Mouse (Mus musculus): ENCODE results near the gene Gm49450. TPM values are rescaled to one million over a fixed set of nuclear protein-coding genes. Genes with fewer than 3 reads are reported as not detected.

Gene Gm49450
- not detected for total RNA-seq (2022)

- peak; percentile 78 to 85 for DNase-seq (ENCODE audit: low spot score in 2 of 2)
Measured at GRCm38 (mm10) chr15:98953401-98954356, at the start of gene Gm49450, which contains the start of gene Tuba1a. TSS of gene Gm49450 (minus strand) at chr15:98953551. TSS of gene Tuba1a (minus strand) at chr15:98953703.

DNA sequence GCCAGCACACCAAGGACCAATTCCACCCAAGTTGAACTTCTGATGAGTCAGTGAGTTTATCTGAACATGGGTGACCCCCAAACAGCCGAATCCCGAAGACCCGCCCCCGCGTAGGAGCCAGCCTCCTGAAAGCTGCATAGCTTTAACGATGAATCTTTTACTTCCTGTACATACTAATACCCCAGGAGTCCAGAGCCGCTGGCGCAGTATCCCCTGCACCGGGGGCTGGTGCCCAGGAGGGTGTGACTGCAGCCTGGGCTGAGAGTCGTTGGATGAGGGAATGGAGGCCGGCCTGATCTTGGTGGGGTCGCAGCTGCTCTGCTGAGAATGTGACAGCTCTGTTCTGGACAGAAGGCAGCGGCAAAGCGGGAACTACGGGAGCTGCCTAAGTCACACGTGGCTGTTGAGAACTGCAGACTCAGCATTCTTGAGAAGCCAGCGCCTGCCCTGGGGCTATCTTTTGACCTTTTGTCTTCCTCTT lies 48.1 kb upstream of the Gm49450 start:
- no peak for DNase-seq (ENCODE audit: low spot score in 2 of 2)

GRCm38 (mm10) chr15:99000535-99001283 lies 47.4 kb upstream of the Gm49450 start:
- peak in 1 of 2 experiments; percentile 40 for DNase-seq (ENCODE audit: low spot score in 2 of 2)

DNA sequence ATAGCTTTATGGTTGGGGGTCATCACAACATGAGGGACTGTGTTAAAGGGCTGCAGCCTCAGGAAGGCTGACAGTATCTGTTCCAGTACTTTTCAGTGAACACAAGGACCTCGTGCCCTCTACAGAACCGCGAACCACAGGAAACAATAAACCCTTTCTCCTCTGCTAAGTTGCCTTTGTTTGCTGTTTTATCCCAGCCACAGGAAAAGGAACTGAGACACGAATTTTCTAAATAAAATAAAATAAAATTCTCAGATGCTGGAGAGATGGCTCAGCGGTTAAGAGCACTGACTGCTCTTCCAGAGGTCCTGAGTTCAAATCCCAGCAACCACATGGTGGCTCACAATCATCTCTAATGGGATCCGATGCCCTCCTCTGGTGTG lies 45.4 kb upstream of the Gm49450 start:
- DNase-seq (ENCODE audit: low spot score in 2 of 2): no peak

GRCm38 (mm10) chr15:98997938-98998774 lies 44.8 kb upstream of the Gm49450 start:
- no peak for DNase-seq (ENCODE audit: low spot score in 2 of 2)

DNA sequence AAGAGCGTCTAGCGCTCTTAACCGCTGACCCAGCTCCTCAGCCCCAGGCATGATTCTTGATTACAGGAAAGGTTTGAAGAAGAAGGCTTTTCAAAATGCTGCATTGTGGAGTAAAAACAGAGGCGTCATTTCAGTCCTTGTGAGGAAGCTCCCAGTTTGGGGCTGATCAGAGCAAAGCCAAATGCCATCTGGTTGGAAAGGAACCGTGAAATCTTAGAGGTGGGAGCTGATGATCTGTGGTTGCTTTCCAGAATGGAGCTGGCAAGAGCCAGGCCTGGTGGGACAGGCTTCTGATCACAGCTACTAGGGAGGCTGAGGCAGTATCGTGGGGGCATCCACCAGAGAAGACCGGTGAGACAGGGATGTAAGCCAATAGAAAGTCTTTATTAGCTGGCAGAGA lies 43.5 kb upstream of the Gm49450 start:
- DNase-seq (ENCODE audit: low spot score in 2 of 2): no peak

DNA sequence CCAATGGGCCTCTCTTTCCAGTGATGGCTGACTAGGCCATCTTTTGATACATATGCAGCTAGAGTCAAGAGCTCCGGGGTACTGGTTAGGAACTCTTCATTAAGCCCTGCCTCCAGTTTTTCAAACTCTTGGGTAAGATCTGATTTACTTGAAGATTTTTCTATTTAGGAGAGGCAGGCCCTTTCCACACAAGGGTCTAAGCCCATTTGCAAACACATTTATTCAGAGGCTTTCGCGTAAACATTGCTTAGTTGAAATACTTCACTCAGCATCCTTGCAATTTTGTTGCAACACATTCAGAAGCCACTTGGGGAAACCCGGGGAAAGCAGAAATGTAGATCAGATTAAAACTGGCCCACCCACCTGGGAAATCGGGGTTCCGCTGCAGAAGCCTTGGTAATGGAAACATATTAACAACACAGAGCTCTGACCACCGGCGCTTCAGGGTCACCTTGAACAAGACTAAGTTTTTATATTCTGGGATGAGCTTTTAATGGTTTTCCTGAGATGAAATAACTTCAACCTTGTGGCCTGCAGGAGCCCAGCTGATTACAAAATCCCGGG lies 41.7 kb upstream of the Gm49450 start:
- no peak for DNase-seq (ENCODE audit: low spot score in 2 of 2)

DNA sequence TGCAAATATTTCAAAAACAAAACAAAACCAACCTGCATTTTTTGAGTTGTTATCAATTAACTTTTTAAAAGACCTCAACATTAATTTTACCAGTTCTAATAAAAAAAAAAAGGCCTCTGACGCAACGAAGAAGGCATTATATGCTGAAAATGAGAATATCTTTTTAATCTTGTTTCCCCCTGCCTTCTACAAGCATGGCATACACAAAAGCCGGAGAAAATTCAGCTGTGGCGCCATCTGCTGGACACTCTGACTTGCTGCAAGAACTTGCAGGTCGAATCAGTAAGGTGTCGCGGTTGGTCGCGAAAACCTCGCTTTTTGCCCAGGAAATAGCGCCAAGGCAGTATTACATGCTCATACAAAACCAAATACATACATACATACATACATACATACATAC lies 40.5 kb upstream of the Gm49450 start:
- peak; percentile 61 to 73 for DNase-seq (ENCODE audit: low spot score in 2 of 2)

DNA sequence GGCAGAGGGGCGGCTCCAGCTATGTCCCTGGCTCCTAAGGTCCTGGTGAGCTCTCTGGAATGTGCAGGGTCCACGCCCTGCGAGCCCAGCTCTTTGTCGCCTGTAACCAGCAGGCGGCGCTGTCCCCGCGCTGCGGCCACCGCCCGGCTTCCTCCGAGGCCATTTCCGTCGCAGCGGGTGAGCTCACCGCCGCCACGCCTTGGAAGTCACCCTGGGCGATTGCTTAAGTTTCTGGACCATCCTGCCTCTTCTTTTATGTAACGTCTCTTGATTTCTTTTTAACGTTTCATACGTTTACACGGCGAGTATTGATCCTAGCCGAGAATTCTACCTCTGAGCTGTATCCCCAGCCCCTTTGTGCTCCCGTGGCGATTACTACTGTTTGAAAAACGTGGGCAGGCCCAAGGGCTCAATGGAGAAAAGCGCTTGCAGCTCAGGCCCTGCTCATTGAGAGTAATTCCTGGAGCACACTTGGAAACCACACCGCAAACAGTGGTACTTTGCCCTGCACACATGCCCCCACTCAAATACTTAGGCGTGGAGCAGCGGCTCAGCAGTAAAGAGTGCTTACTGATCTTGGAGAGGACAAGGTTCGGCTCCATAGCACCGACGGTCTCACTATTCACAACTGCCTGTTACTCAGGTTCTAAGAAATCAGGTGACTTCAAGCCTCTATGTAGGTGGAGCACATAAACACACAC lies 39.9 kb upstream of the Gm49450 start:
- peak; percentile 91 to 93 for DNase-seq (ENCODE audit: low spot score in 2 of 2)

DNA sequence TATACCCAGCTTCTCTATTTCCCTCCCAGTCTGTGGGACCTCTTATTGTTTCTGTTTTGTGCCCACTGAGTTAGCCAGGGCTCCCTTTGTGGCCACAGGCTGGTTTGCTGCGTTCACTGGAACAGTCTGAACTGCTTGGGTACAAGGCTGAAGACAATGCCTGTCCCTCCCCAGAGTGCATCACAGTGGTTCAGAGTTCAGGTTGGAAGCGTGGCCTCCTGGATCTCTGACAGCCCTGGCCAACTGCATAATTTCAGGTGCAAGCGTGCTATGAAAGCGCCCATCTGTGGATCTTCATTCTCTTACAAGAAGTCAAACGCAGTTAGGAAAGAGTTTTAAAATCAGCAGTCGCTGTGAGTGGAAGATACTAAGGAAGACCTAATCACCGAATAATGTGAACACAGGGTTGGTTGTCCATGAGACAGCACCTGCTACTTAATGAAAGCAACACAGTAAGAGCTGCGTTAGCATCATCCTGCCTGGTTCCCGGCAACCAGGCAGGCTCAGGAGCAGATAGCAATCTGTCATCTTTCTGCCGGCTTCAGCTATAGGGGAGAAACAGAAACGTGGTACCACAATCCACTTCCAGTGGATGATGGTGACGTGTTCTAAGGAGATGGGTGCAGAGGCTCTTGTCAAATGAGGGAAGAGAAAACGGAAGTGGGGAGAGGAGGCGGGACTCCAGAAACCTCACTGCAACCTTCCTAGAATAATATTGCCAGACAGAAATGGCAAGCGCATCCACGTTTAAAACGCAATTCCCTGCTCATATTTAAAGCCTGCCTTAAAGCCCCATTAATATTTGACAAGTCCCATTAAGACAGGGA lies 38.9 kb upstream of the Gm49450 start:
- no peak for DNase-seq (ENCODE audit: low spot score in 2 of 2)

DNA sequence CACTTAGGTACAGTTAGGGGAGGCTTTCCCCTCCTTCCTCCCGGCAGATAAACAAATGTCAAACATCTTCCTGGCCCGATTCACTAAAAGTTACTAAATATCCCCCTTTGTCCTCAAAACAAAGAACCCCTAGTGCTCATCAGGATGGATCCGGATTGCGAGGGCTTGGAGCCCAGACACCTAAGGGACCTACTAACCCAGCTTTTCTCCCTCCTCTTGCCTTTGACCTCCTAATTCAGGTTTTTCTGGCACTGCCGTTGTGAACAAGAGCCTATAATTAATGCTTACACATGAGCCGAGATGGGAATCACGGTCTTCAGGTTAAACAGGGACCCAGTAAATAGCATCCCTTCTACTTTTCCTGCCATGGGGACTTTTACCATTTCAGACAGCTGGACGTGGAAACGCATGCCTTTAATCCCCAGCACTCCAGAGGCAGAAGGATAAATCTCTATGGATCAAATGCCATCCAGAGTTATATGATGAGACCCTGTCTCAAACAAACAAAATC lies 38.2 kb upstream of the Gm49450 start:
- no peak for DNase-seq (ENCODE audit: low spot score in 2 of 2)

DNA sequence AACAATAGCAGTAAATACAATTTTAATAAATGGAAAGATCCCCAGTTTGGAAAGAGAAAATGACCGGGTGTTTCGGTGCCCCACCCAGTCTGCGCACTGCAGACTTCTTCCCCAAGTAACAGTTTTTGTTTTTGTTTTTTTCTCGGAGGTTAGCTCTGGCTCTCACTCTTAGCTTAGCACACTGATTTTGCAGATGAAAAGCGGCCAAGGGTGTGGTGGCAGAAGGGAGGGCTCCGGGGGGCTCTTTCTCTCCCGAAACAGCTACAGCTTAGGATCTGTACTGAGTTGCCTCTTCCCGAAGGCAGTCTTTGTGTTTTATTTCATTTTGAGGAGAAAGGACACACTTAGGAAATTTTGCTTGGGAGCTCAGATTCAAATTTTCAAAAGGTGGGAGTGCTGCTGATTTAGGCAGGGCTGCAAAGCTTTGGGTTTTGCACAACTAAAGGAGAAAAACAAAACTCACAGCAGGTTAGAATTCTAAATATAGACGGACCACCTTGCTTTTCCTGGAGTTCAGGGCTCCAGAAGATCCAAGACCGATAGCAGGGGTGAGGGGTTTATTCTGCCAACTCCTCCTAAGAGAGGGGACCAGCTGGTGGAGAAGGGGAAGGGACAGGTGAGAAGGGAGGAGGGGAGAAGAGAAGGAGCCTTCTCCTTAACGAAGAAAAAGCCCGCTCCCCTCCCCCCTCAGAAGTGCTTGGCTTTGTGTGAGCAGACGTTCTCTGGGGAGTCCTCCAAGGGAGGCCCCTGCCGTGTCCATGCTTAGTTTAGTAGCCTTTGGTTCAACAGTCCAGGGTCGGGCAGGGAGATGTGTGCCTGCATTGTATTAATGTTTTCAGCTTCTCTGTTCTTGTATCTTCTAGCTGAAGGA lies 37.6 kb upstream of the Gm49450 start:
- DNase-seq (ENCODE audit: low spot score in 2 of 2): no peak

DNA sequence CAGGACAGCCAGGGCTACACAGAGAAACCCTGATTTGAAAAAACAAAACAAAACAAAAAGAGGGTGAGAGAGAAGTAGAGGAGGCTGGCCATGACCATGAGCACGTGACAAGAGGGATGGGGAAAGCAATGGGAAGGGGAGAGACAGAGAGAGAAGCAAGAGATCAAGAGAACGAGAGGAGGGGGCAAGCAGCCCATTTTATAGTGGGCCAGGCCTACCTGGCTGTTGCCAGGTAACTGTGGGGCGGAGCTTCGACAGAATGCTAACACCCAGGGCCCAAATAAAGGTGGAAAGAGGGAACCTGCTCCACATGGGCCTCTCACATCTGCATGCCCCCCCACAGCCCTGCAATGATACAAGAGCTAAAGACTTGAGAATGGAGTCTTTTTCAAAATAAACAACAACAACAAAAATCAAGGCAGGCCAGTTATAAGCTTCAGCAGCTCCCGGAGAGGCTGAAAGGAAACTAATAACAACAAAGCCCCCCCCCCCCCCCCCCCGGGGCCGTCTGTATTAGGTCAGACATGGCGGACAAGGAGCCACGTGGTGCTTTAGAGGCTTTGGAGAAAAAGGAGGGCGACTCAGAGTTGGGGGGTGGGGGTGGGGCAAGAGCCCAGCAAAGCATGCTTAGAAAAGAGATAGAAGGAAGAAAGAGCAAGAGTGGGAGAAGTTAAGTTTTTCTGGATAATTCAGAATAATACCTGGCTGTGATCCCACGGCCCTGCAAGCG lies 36.5 kb upstream of the Gm49450 start:
- DNase-seq (ENCODE audit: low spot score in 2 of 2): no peak

- no peak for DNase-seq (ENCODE audit: low spot score in 2 of 2)
Measured at GRCm38 (mm10) chr15:98988787-98989186, 35.4 kb upstream of the Gm49450 start.

DNA sequence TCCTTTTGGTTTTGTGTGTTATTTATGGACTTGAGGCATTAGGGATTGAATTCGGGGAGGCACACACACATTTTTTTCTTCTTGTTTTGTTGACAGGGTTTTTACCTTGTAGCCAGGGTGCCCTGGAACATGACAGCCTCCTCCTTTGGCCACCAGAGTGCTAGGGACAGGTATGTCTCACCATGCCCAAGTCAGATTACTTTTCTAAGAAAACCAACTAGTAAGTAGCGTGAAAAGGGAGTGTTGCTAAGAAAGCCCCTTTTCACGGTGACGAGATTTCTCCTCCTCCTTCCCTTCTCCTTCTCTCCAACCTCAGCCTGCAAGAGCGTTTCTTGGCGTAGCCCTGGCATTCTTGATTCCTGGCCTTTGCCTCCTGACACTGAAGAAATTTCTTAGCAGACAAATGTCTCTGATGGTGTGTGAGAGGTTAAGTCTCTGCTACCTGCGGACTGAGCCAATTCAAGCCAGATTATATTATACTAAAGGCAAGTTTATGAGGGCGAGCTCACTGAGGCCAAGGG lies 34.4 kb upstream of the Gm49450 start:
- DNase-seq (ENCODE audit: low spot score in 2 of 2): no peak

DNA sequence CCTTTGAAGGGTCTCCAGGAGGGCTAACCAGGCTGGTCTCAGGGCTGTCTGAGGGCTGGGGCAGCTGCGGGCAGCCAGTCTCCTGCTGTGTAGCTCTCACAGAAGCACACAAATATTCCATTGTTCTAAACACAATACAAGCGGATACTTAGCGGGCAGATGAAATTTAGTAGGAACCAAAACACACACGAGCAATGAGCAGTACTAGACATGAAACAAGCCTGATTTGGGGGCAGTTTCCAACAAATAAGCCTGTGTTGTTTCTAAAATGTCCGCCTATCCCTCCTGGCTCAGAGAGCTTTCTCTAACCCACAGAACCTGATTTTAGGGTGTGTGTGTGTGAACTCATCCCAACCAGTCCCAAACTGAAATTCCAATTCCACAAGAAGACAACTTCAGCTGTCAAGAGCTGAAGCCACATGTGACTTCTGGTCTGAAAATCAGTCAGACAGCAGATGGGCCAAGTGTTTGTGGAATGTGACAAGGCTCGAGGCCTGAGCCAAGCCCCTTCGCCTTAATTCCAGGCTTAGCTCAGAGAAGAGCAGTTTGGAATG lies 33.8 kb upstream of the Gm49450 start:
- no peak for DNase-seq (ENCODE audit: low spot score in 2 of 2)

All from gastrocnemius, adult 8-10 months (tissue).